Mouse (Mus musculus): ENCODE measurements around the gene Rhoq. TPM values are rescaled to one million over a fixed set of nuclear protein-coding genes. Genes with fewer than 3 reads are reported as not detected.
A peak's percentile ranks its signal among the peaks of the same experiment; 100 is the strongest.

Rhoq gene
- total RNA-seq, 1 experiment from 2014 or later = 12.7 TPM

GRCm38 (mm10) chr17:87041739-87042138 lies 78.9 kb downstream of the Rhoq start:
- no peak for ATAC-seq (replicated peaks in 1 of 2; ENCODE audit: insufficient read depth in 1 of 2, low FRiP score in 2 of 2, low TSS enrichment in 1 of 2, low read depth in 1 of 2, poor library complexity in 2 of 2, severe bottlenecking in 2 of 2)

- ATAC-seq (replicated peaks in 1 of 2; ENCODE audit: insufficient read depth in 1 of 2, low FRiP score in 2 of 2, low TSS enrichment in 1 of 2, low read depth in 1 of 2, poor library complexity in 2 of 2, severe bottlenecking in 2 of 2) = peak; percentile 94 to 97
Measured at GRCm38 (mm10) chr17:87044364-87044763, 81.5 kb downstream of the Rhoq start.

- ATAC-seq (replicated peaks in 1 of 2; ENCODE audit: insufficient read depth in 1 of 2, low FRiP score in 2 of 2, low TSS enrichment in 1 of 2, low read depth in 1 of 2, poor library complexity in 2 of 2, severe bottlenecking in 2 of 2) = no peak
Measured at GRCm38 (mm10) chr17:87044796-87045195, 81.9 kb downstream of the Rhoq start.

Other genes starting within 250 kb of the Rhoq start
- not detected in 2 replicates for gene Epas1, start 209.4 kb upstream of the Rhoq start, total RNA-seq (2017)
- gene Tmem247, start 45.7 kb upstream of the Rhoq start, total RNA-seq (2017) = not detected in 2 replicates
- gene Atp6v1e2, start 15.2 kb upstream of the Rhoq start, total RNA-seq (2017) = not detected in 2 replicates
- 22.9 and 35.6 TPM in 2 replicates for gene Pigf, start 62.3 kb downstream of the Rhoq start, total RNA-seq (2017)
- gene Cript, start 62.5 kb downstream of the Rhoq start, total RNA-seq (2017) = 68.8 and 78.7 TPM in 2 replicates
- 16.4 and 20.0 TPM in 2 replicates for gene Socs5, start 144.6 kb downstream of the Rhoq start, total RNA-seq (2017)